ENCODE assay signal across 20 mouse cellular contexts in genomic region chr5:124205211-124205610, GRCm38 (mm10). TPM values are rescaled to one million over a fixed set of nuclear protein-coding genes. Genes with fewer than 3 reads are reported as not detected.
DNase-seq lines count a peak whose midpoint lies in the region; ATAC-seq and TF ChIP-seq lines count a peak whose summit lies in the region.
"Had no signal": no experiment of that assay in that cellular context is flagged by ENCODE, and none has a peak within 500 bp of the region (broad histone marks: within the 10 kb centered on the region; RNA-seq: fewer than 3 reads in every experiment).

No protein-coding gene starts in this region.

- H3K4me2 ChIP-seq in heart, embryonic 11.5 days: no peak overlapping the region
- H3K4me2 ChIP-seq in midbrain, embryonic 15.5 days: no peak overlapping the region
- H3K4me2 ChIP-seq: embryonic facial prominence, embryonic 15.5 days; hindbrain, embryonic 13.5 days; intestine, embryonic 15.5 days; midbrain, embryonic 12.5 days had no signal

- 76% methylated on average over 9 of the region's 9 CpGs for WGBS in heart, embryonic 11.5 days (ENCODE audit: insufficient replicate concordance)
- 76% methylated on average over 9 of the region's 9 CpGs for WGBS in kidney, adult 2 months
- WGBS in midbrain, embryonic 15.5 days: 66% methylated on average over 9 of the region's 9 CpGs
- 67% methylated on average over 9 of the region's 9 CpGs for WGBS in midbrain, embryonic 10.5 days

- H3K36me3 ChIP-seq in heart, embryonic 11.5 days (ENCODE audit: control insufficient read depth, insufficient read depth, low read length): no peaks in the 10 kb centered on the region
- H3K36me3 ChIP-seq in kidney, adult 2 months (ENCODE audit: control insufficient read depth, insufficient read depth, low read length): no peaks in the 10 kb centered on the region
- H3K36me3 ChIP-seq in midbrain, embryonic 15.5 days (replicated peaks): no peaks in the 10 kb centered on the region
- no peaks in the 10 kb centered on the region for H3K36me3 ChIP-seq in midbrain, embryonic 10.5 days
- H3K36me3 ChIP-seq: embryonic facial prominence, embryonic 15.5 days; hindbrain, embryonic 13.5 days; intestine, embryonic 15.5 days; midbrain, embryonic 12.5 days had no signal

- peak overlapping the region; percentile 96 for H3K27ac ChIP-seq in heart, embryonic 11.5 days (ENCODE audit: low read depth, low read length)
- H3K27ac ChIP-seq in kidney, adult 2 months (ENCODE audit: insufficient read depth, low read depth, low read length): peak overlapping the region; percentile 69
- H3K27ac ChIP-seq in midbrain, embryonic 15.5 days: 0 out of 2 replicates have a peak overlapping the region, but pooled peaks have one; percentile 17
- H3K27ac ChIP-seq in midbrain, embryonic 10.5 days (replicated peaks): no peak overlapping the region; the same call in 1 of the 2 replicates
- H3K27ac ChIP-seq: embryonic facial prominence, embryonic 15.5 days; hindbrain, embryonic 13.5 days; intestine, embryonic 15.5 days; macrophage; midbrain, embryonic 12.5 days had no signal

- no peak for ATAC-seq in heart, embryonic 11.5 days (replicated peaks; ENCODE audit: insufficient number of reproducible peaks, low FRiP score, low TSS enrichment)
- ATAC-seq in midbrain, embryonic 15.5 days (replicated peaks): no peak
- ATAC-seq: intestine, embryonic 15.5 days; Patski had no signal

- intact Hi-C loops in heart, postnatal 25 days (cut with DNase I): no loop called here

- H3K4me1 ChIP-seq in heart, embryonic 11.5 days (ENCODE audit: control insufficient read depth, insufficient read depth, low read length): peaks cover 85% of the 10 kb centered on the region
- peaks cover 15% of the 10 kb centered on the region for H3K4me1 ChIP-seq in kidney, adult 2 months (ENCODE audit: control insufficient read depth, insufficient read depth, low read length)
- H3K4me1 ChIP-seq in midbrain, embryonic 15.5 days: peaks cover 27% of the 10 kb centered on the region
- peaks cover 69% of the 10 kb centered on the region for H3K4me1 ChIP-seq in midbrain, embryonic 10.5 days

- no peak overlapping the region for H3K4me3 ChIP-seq in heart, embryonic 11.5 days (ENCODE audit: low read depth, low read length)
- peak overlapping the region; percentile 20; the same call in 1 of the 2 replicates for H3K4me3 ChIP-seq in kidney, adult 2 months (ENCODE audit: insufficient read depth, low read depth, low read length)
- no peak overlapping the region for H3K4me3 ChIP-seq in midbrain, embryonic 15.5 days
- no peak overlapping the region for H3K4me3 ChIP-seq in midbrain, embryonic 10.5 days
- H3K4me3 ChIP-seq: embryonic facial prominence, embryonic 15.5 days; hindbrain, embryonic 13.5 days; intestine, embryonic 15.5 days; left cerebral cortex, adult 2 months; midbrain, embryonic 12.5 days had no signal

- DNase-seq in heart, postnatal 25 days (ENCODE audit: low spot score): no peak
- DNase-seq in kidney, adult 2 months: no peak
- DNase-seq in kidney, adult 18-20 months: no peak
- no peak for DNase-seq in midbrain, embryonic 10.5 days (ENCODE audit: low spot score)
- no peak for DNase-seq in neural tube, embryonic 10.5 days (ENCODE audit: extremely low spot score, low spot score)
- DNase-seq: adrenal gland, postnatal 36 days; B cell, adult 2 months; cerebellum, adult 8-10 months; gastrocnemius, postnatal 25 days; kidney, postnatal 10 days; right cerebral cortex, adult 18-20 months had no signal

- H3K9me3 ChIP-seq in heart, embryonic 11.5 days (replicated peaks; ENCODE audit: control insufficient read depth, low read length): no peaks in the 10 kb centered on the region
- H3K9me3 ChIP-seq in midbrain, embryonic 15.5 days: no peaks in the 10 kb centered on the region
- no peaks in the 10 kb centered on the region for H3K9me3 ChIP-seq in midbrain, embryonic 10.5 days (replicated peaks)
- H3K9me3 ChIP-seq: embryonic facial prominence, embryonic 15.5 days; hindbrain, embryonic 13.5 days; intestine, embryonic 15.5 days; midbrain, embryonic 12.5 days had no signal

- H3K9ac ChIP-seq in heart, embryonic 11.5 days (ENCODE audit: low read depth, low read length): peak overlapping the region; percentile 34; the same call in 1 of the 2 replicates
- no peak overlapping the region for H3K9ac ChIP-seq in midbrain, embryonic 15.5 days
- H3K9ac ChIP-seq: embryonic facial prominence, embryonic 15.5 days; hindbrain, embryonic 13.5 days; intestine, embryonic 15.5 days; midbrain, embryonic 12.5 days had no signal

- no peak for TF ChIP-seq POLR2A in kidney, adult 2 months (IDR thresholded peaks at IDR 0.05; ENCODE audit: low read depth, low read length)

- H3K27me3 ChIP-seq in heart, embryonic 11.5 days (ENCODE audit: control insufficient read depth, insufficient read depth, low read length): no peaks in the 10 kb centered on the region
- no peaks in the 10 kb centered on the region for H3K27me3 ChIP-seq in kidney, adult 2 months (replicated peaks; ENCODE audit: control insufficient read depth, insufficient read depth, low read length)
- no peaks in the 10 kb centered on the region for H3K27me3 ChIP-seq in midbrain, embryonic 15.5 days (replicated peaks)
- H3K27me3 ChIP-seq in midbrain, embryonic 10.5 days (ENCODE audit: low read depth, poor library complexity, severe bottlenecking): no peaks in the 10 kb centered on the region
- H3K27me3 ChIP-seq: embryonic facial prominence, embryonic 15.5 days; hindbrain, embryonic 13.5 days; intestine, embryonic 15.5 days; midbrain, embryonic 12.5 days; Patski had no signal

- no peak for TF ChIP-seq CTCF in kidney, adult 2 months (conservative IDR thresholded peaks at IDR 0.05; ENCODE audit: insufficient read depth, insufficient read length, low read depth, low read length)

RNA-seq across cellular contexts. Expression of gene Pitpnm2, which starts 44.3 kb away (rescaled TPM):
- polyA plus RNA-seq in heart, embryonic 11.5 days (2014; fragmentation: Nextera tagmentation; extraction: Ambion mirVana): 7.0 and 7.8 TPM in 2 replicates
- total RNA-seq in heart, postnatal 25 days (2021): 10 to 100 TPM; 42.5 to 50.9 TPM
- 17.3 and 19.8 TPM in 2 replicates for polyA plus RNA-seq in kidney, adult 2 months (2012; rRNA removed)
- polyA plus RNA-seq in midbrain, embryonic 15.5 days (2015; fragmentation: Nextera tagmentation; extraction: Ambion mirVana): 11.8 and 13.0 TPM in 2 replicates
- 2.9 and 4.0 TPM in 2 replicates for polyA plus RNA-seq in midbrain, embryonic 10.5 days (2016; fragmentation: Nextera tagmentation; extraction: Ambion mirVana)
